Mouse (Mus musculus) spleen, postnatal 4 days (tissue): ENCODE measurements at regions not wholly inside any gene's neighbourhood (a gene's known extent, or its start where the extent isn't known, plus 50 kb on each side); places are given as distances from the start of the nearest gene placed in this dataset.

Source experiments
- DNase-seq, 2 experiments: peaks; one replicate each; pipeline ENCODE4 v3.0.0; 2022; ENCODE audit warnings: low spot score in 2 of 2

DNA sequence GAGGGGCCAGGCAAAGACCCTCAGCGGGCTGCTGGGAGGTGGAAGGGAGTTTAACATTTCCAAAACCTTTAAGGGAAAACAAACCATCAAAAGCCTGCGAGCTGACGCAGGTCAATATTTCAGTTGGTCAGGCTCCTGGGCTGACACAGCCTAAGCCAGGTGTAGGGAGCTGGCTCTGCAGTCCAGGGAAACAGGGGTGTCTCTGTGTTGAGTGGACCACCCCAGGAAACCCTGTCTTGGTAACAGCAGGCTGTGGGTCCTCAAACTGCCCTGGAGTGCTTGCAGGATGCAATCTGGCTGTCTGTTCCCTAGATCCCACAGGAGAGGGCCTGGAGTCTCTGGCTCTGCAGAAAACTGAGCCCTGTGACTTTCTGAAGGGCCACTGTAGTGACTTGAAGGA, 236.2 kb upstream of the Tle3 start:
- no peak for DNase-seq

DNA sequence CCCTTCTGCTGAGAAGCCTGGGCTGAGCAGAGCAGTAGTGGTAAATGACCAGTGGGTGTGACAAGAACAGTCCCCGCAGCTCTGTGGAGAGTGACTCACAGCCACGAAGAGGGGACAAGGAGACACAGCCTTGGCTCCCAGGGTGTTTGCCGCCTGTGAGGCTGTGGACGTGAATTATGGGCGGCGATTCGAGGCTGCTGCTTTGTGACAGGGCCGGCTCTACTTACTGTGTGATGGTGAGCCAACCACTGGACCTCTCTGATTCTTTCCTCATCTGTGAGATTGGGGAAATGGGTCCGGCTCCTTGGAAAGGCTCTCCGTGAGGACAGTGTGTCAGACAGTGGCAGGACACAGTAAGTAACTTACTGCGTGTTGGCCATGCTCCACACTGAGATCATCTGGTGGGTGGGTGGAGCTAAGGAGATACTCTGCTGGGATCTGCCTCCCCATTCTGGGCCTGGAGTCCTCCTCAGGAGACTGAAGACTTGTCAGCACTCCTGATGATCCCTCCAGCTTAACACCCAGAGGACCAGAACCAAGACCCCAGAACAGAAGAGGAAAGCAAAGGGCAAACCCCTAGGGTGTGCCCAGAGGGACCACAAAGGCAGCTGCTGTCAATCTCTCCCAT, 233.3 kb upstream of the Tle3 start:
- DNase-seq = no peak

- DNase-seq = no peak
These were observed 229.1 kb upstream of the Tle3 start for GRCm38 (mm10) chr9:61143101-61143500.

- DNase-seq = no peak
These were observed 227.4 kb upstream of the Tle3 start for GRCm38 (mm10) chr9:61144685-61145318.

- no peak for DNase-seq
These were observed 226.4 kb upstream of the Tle3 start for GRCm38 (mm10) chr9:61145738-61146137.

DNA sequence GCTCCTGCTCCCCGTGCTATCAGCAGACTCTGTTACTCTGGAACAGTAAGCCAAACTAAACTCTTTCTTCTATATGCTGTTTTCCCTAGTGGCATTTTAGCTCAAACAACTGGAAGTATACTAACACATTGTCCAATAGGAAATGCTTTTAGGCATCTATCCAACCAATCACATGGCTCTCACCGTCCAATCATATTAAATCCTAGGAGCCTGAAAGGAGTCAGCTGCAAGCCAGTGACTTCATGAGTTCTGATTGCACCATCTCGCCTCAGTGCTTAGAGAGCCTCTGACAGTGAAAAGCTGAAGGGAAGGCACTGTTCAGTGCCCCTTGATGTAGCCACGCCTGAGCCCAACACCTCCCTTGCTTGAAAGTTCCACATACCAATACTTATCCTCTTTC, 221.0 kb upstream of the Tle3 start:
- DNase-seq = no peak

DNA sequence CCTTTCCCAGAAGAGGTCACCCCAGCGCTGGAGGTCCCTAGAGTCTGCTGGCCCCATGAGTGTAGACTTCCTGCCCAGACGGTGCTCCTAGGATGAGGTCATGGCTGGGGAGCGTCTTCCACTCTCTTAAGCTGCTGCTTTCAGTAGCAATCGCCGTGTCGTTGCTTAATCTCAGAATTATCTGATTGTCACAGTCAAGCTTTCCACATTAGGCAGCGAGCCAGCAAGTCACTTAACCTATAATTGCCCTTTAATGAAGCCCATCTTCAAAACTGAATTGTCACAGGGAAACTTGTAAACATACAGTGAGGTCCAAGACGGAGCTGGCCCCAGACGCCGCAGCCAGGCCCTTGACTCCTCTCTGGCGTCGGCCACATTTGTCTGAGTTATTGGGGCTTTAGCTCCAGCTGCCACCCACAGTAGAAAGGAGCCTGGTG, 220.2 kb upstream of the Tle3 start:
- peak in 1 of 2 experiments; percentile 18 for DNase-seq

DNA sequence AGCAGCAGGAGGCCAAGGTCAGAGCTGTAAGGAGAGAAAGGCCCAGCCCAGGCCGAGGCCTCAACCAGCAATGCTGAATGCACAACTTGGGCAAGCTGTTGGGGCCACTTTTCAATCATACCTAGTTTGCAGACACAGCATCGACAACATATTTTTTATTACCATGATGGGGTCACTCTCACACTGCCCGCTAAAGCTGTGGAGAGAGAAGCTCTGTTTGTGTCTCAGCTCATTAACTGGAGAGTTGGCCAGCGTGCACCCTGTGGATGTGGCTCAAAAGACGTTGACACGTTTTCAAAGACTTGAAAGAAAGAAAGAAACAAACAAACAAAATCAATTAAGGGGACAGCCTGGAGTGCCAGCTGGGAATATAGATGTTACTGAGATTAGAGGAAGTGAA, 217.4 kb upstream of the Tle3 start:
- no peak for DNase-seq

DNA sequence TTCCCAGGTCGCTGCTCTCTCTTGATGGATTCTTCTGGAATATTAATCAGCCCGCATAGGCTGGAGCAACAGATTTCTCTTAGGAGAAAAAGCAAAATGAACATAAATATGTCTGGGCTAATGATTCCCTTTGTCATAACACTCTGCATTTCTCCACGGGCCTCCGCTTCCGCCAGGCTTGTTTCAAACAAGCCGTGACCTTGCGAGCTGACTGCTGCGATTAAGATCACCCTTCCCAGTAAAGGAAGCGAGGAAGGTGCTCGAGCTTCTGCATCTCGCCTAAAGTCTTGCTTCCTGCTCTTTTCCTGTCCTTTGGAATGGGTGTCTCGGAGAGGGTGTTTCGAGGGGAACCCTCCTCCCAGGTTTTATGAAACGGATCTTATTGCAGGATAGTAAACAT, 216.3 kb upstream of the Tle3 start:
- DNase-seq = no peak

- DNase-seq = no peak
These were observed 213.9 kb upstream of the Tle3 start for GRCm38 (mm10) chr9:61158192-61158770.

DNA sequence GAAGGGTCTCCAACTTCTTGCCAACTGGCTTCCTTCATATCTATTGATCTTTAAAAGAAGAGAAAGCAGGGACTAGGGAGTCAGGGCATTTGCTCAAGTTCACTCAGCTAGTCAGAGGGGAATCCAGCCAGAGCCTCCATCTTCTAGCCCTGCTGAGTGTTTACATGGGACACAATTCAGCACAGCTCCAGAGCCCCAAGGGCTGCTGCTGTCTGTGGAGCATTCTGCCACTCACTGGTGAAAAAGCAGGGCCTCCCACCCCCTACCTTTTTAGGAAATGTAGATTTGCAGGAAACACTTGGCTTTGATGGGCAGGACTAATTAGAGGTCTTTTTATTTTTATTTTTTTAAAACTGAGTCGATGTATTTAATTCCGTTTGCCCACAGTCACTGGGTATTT, 213.0 kb upstream of the Tle3 start:
- no peak for DNase-seq

- no peak for DNase-seq
These were observed 212.6 kb upstream of the Tle3 start for GRCm38 (mm10) chr9:61159616-61160015.

GRCm38 (mm10) chr9:61162884-61163283, 209.3 kb upstream of the Tle3 start:
- DNase-seq = no peak

GRCm38 (mm10) chr9:61163671-61164288, 208.4 kb upstream of the Tle3 start:
- no peak for DNase-seq

- no peak for DNase-seq
These were observed 207.5 kb upstream of the Tle3 start for GRCm38 (mm10) chr9:61164501-61165251.

DNA sequence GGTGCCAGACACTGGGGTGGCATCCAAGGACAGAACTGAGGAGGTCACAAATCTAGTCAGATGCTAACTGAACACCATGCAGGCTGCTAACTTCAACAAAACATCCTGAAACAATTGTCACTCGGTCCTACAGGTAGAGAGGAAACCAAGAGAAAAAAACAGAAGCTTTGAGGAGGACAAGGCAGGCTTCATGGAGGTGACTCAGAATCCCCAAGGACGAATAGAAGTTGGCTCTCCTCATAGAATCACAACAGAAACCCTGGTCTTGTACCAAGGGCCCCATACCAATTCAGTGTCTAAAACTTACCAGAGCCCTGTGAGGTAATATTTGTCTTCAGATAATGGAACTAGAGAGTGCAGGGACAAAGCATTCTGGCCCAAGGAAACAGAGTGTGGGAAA, 206.1 kb upstream of the Tle3 start:
- no peak for DNase-seq

GRCm38 (mm10) chr9:61167097-61167842, 204.9 kb upstream of the Tle3 start:
- DNase-seq = no peak

DNA sequence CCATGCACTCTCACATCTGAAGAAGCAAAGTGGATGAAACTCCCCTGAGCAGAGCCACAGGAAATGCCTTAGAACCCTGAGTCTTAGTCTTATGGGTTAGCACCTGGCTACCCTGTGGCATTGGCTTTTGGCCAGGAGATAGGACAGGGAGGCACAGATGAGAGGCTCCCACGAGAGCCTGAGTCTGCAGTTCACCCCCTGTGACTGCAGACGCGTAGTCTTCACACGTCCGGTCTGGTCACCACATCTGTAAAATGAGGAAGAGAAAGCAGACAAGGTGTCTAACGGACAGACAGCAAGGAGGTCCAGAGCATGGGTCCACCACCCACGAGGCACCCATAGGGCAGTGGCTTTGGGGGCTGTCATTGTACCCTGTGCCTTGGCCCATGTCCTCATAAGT, 203.2 kb upstream of the Tle3 start:
- no peak for DNase-seq

- DNase-seq = no peak
These were observed 202.6 kb upstream of the Tle3 start for GRCm38 (mm10) chr9:61169506-61170090.

DNA sequence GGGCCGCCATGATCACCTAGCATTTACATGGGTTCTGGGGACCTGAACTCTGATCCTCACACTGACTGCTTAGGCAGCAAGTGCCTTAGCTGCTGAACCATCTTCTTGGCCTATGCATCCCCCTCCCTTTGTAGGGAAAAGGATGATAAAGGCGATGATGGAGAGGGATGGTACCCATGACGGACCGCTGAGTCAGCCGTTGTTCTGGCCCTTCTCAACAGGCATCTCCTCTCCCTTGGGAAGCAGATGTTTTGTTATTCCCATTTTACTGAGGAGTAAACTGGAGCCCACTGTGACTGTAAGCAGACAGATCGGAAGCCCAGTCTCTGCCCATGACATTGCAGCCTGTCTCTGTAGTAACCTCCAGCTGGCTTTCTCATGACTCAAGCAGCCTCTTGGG, 201.2 kb upstream of the Tle3 start:
- no peak for DNase-seq

DNA sequence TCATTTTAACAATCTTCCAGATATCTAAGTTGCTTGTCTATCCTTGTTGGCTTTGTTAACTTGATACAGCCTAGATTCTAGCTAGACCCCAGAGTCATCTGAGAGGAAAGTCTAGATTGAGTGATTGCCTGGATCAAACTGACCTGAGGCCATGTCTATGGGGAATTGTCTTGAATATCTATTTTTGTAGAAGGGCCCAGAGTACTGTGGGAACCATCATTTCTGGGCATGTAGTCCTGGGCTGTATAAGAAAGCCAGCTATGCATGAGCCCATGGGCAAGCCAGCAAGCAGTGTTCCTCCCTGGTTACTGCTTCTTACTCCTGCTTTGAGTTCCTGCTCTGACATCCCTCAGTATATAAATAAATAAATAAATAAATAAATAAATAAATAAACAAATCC, 199.7 kb upstream of the Tle3 start:
- DNase-seq = no peak
